Mouse (Mus musculus) B cell, adult 2 months (primary cell): ENCODE measurements at regions not wholly inside any gene's neighbourhood (a gene's known extent, or its start where the extent isn't known, plus 50 kb on each side); places are given as distances from the start of the nearest gene placed in this dataset.

Experiments used
- DNase-seq, 2 experiments: peaks; one replicate each; pipeline ENCODE4 v3.0.0; 2022

DNA sequence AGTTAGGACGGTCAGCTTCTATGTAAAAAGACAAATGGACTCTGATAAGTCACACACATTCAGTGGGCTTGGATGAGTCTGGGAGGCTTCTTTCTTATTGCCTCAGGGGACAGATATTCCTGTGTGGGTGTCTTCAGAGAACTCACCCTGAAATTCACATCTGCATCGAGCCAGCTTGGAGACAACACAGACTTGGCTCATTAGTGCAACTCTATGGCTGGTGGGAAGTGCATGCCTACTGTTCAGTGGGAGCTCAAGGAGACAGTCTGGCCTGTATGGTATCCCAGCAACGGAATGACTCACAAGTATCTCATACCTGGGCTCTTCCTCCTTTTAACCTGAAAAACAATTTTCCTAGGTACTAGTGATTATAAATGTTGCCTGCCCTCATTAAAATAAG lies 224.6 kb upstream of the Hs6st1 start:
- no peak for DNase-seq

- DNase-seq = peak; percentile 53 to 58
Observed at GRCm38 (mm10) chr1:35846224-35846936, 221.8 kb upstream of the Hs6st1 start.

- no peak for DNase-seq
Observed at GRCm38 (mm10) chr1:35848160-35848954, 219.8 kb upstream of the Hs6st1 start.

- no peak for DNase-seq
Observed at GRCm38 (mm10) chr1:35849406-35850190, 218.6 kb upstream of the Hs6st1 start.

DNA sequence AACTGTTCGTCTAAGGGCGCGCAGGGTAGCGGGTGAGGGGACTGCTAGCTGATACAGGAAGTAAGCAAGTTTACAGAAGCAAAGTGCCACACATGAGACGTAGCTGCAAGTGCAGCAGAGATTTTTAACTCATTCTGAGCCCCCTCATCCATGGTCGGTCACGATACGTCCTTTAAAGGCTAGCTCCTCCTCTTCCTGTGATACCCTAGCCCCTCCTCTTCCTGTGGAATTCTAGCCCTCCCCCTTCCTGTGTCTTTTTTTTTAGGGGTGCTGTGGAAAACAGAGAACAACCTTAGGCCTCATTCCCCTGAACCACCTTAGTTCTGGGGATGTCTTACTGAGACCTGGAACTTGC lies 218.0 kb upstream of the Hs6st1 start:
- DNase-seq = no peak

GRCm38 (mm10) chr1:35850566-35851085 lies 217.6 kb upstream of the Hs6st1 start:
- DNase-seq = no peak

- no peak for DNase-seq
Observed at GRCm38 (mm10) chr1:35851681-35852409, 216.4 kb upstream of the Hs6st1 start.

DNA sequence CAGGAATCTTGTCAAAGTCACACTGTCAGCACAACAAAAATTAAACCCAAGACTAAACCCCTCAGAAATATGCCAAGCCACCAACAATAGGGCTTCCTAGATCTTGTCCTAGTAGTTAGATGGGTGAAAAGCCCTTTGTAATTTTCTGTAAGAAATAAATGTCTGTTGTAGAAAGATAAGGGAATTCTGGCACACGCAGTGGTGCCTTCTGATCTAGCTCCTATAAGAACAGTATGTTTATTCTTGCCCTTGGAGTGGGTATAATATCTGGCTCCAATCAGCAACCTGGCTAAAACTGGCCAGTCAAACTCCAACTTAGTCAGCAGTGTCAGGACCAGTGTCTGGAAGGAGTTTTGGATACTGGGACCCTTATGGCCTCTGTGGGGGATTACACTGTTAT lies 215.2 kb upstream of the Hs6st1 start:
- no peak for DNase-seq

DNA sequence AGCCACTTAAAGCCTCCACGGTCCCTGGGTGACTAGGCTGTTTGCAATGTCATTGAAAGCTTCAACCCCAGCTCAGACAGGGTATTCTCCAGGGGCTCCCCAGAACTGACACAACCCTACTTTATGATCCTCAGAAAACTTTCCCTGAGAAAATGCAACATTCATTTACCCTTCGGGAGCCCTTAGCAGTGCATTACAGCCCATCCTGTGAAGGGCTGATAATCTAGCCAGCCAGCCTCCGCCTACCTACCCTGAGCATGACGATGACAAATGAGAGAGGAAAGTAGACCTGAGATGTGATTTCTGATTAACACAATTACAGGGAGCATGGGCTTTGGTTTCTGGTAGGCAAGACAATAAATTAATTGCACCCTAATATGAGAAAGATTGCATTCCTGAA lies 212.6 kb upstream of the Hs6st1 start:
- DNase-seq = no peak

DNA sequence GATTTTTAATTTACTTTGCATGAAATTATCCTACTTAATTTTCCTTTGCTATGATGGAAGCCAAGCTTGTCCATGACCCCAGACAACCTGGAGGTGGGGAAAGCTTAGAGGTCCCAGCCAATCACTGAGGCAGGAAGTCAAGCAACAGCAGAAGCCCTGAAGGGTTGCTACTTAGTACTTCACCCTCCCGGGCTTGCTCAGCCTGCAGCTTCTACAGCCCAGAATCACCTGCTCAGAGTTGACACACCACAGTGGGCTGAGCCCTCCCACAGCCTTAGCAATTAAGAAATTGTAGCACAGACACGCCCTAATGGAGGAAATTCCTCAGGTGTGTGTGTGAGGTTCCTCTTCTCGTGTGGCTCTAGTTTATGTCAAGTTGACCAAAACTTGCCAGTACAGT lies 209.9 kb upstream of the Hs6st1 start:
- DNase-seq = peak in 1 of 2 experiments; percentile 8

DNA sequence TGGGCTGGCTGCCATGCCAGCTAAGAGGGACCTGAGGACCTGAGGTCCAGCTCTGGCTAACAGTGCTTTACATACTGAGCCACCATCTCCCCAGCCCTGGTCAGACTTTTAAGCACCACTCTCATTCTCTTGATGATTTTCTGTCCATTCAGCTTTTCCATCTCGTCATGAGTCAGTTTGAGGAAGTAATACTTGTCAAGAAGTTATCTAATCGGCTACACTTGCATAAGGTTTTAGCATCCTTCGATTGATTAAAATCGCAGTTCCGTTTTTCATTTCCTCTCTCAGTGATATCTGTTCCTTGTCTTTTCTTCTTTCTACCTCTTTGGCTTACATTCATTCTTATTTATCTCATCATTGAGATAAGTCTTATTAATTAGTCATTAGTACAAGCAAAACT lies 207.4 kb upstream of the Hs6st1 start:
- peak; percentile 21 to 29 for DNase-seq

GRCm38 (mm10) chr1:35862196-35862595 lies 206.0 kb upstream of the Hs6st1 start:
- DNase-seq = no peak

DNA sequence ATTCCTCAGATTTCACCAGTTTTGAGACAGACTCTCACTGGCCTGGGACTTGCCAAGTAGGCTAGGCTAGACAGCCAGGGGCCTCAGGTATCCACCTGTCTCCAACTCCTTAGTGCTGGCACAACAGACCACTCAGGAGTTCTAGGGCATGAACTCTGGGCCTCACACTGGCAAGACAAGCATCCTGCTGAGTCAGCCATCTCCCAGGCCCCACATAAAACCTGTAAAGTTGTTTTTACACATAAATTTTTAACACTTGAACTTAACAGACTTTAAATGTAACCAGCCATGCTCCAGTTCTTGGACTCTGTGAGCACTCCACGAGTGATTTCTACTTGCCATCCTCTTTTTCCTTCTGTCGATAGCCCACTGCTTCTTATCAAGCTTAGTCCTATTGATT lies 205.5 kb upstream of the Hs6st1 start:
- DNase-seq = no peak

DNA sequence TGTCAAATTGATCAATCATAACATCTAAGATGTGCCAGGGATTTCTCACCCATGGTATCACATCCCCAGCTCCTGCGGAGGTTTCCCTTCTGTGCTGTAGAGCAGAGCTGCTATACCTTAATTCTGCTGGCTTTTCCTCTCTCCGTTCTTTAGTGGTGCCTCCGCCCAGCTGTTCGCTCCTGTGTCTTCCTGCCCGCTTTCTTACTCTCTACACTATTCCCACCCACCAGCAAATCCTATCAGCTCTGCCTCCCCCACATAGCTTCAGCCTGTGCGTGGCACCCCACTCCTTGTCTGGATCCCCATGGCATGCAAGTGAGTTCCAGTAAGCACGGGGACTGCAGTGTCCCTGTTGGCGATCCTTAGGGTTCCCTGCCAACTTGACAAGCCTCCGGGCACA lies 204.0 kb upstream of the Hs6st1 start:
- DNase-seq = no peak

DNA sequence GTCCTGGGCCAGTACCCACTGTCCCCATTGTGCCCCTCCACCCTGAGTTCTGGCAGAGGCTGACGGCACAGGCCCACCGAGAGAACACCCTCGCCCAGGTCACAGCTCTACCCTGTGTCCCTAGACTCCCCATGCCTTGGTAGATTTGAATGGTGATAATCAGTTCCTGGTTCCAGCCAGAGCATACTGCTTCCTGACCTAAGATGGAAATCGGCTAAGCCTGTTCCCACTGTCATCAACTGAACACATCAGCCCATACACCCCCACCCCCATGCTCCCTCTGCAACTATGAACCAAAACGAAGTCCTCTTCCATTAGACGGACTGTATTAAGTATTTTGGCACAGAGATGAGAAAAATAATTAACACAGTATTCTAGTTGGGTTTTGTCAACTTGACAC lies 202.9 kb upstream of the Hs6st1 start:
- no peak for DNase-seq

DNA sequence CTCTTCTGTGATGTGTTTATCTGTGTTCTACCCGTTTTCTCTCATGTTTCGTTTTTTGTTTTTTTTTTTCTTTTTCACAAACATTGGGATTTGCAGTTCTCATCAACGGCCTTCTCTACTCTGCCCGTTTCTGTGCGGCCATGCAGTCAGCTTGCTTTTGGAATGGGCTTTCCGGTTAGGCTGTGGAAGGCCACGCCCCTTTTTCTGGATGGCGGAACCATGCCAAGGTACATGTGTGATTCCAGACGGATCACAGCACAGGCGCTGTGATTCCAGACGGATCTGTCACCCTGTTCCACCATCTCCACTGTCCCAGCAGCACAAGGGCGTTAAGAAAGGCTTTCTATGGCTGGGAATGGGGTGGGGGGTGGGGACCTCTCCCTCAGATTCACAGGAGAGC lies 201.6 kb upstream of the Hs6st1 start:
- no peak for DNase-seq

GRCm38 (mm10) chr1:35869381-35870143 lies 198.6 kb upstream of the Hs6st1 start:
- DNase-seq = peak; percentile 29 to 39

- no peak for DNase-seq
Observed at GRCm38 (mm10) chr1:35870144-35870827, 197.9 kb upstream of the Hs6st1 start.

- no peak for DNase-seq
Observed at GRCm38 (mm10) chr1:35873038-35873437, 195.2 kb upstream of the Hs6st1 start.

GRCm38 (mm10) chr1:35875210-35875811 lies 192.9 kb upstream of the Hs6st1 start:
- no peak for DNase-seq

DNA sequence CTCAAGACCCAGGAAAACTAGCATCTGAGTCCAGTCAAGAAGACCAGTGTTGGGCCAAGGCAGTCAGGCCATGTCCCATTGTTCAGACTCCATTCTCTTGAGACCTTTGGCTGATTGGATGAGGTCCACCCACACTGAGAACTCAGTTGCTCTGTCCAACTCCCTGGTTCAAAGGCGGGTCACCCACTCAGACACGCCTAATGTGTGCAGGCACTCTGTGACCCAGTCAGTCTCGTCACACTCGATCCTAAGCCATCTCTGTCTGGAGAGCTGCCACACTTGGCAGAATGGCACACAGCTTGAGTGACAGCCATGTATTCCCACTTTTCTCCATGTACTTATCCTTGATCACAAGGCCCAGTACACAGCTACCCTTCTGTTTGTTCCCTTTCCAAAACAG lies 189.8 kb upstream of the Hs6st1 start:
- no peak for DNase-seq
